Mouse (Mus musculus) heart, postnatal 0 days (tissue): Measurements from ENCODE around the gene Fndc4.

Experiments
- CTCF ChIP-seq: IDR thresholded peaks from 2 replicates; pipeline ENCODE4 v1.5.1; 2016; ENCODE audit warnings: antibody characterized with exemption, control low read depth, low read depth
- EP300 ChIP-seq: IDR thresholded peaks from 2 replicates; pipeline ENCODE4 v1.6.1; 2016; ENCODE audit warnings: antibody characterized with exemption, low read depth

- TF ChIP-seq CTCF, result no peak
- no peak for TF ChIP-seq EP300
Observed at GRCm38 (mm10) chr5:31254901-31255300, 41.0 kb downstream of the Fndc4 start.
